Mouse (Mus musculus) liver, adult 2 months (tissue): Measurements from ENCODE around the gene Pgap3. TPM values are rescaled to one million over a fixed set of nuclear protein-coding genes. Genes with fewer than 3 reads are reported as not detected.

Source experiments
- DNase-seq: peaks from one replicate; pipeline ENCODE4 v3.0.0-alpha.2; 2011; ENCODE audit warnings: low read depth, low spot score; ENCODE audit errors: extremely low read depth
- H3K27ac ChIP-seq: fragments of 200-500 bp; replicated peaks from 2 replicates; pipeline ENCODE4 v1.5.1; 2012; ENCODE audit warnings: low read depth, mild to moderate bottlenecking, control low read depth, inconsistent platforms, low read length; ENCODE audit not compliant: insufficient read depth
- H3K27me3 ChIP-seq: fragments of 200-500 bp; 2 replicates; pipeline ENCODE4 v1.6.1; 2012; ENCODE audit warnings: mild to moderate bottlenecking, moderate library complexity, low read length, inconsistent platforms; ENCODE audit not compliant: control insufficient read depth, insufficient read depth
- H3K36me3 ChIP-seq: fragments of 200-500 bp; 2 replicates; pipeline ENCODE4 v1.6.1; 2012; ENCODE audit warnings: low read length, inconsistent platforms; ENCODE audit not compliant: control insufficient read depth, insufficient read depth
- H3K4me1 ChIP-seq: fragments of 200-500 bp; 2 replicates; pipeline ENCODE4 v1.6.1; 2011; ENCODE audit warnings: low read length; ENCODE audit not compliant: control insufficient read depth, insufficient read depth
- H3K4me3 ChIP-seq: fragments of 200-500 bp; 2 replicates; pipeline ENCODE4 v1.5.1; 2011; ENCODE audit warnings: low read depth, mild to moderate bottlenecking, control low read depth, low read length, moderate library complexity; ENCODE audit not compliant: insufficient read depth
- H3K79me2 ChIP-seq: fragments of 200-500 bp; 2 replicates; pipeline ENCODE4 v1.6.1; 2012; ENCODE audit warnings: inconsistent platforms, mild to moderate bottlenecking, low read length, moderate library complexity; ENCODE audit not compliant: control insufficient read depth, insufficient read depth
- H3K9ac ChIP-seq: fragments of 200-500 bp; 2 replicates; pipeline ENCODE4 v1.6.1; 2012; ENCODE audit warnings: low read depth, mild to moderate bottlenecking, control low read depth, inconsistent platforms, low read length
- CTCF ChIP-seq: fragments of 200-500 bp; IDR thresholded peaks from 2 replicates; pipeline ENCODE4 v1.5.1; 2011; ENCODE audit warnings: low read depth, low read length, control low read depth
- POLR2A ChIP-seq: fragments of 200-500 bp; IDR thresholded peaks from 2 replicates; pipeline ENCODE4 v1.6.1; 2011; ENCODE audit warnings: low read length, control low read depth; ENCODE audit not compliant: insufficient read depth; ENCODE audit errors: extremely low read depth
- WGBS: fragments of 180-500 bp; shearing (Covaris S2); methylation state at CpG from one replicate; pipeline ENCODE4 v1.1.7; 2018; 5-methylcytosine and 5-hydroxymethylcytosine counted together
- polyA plus RNA-seq: library from polyadenylated mRNA; depleted of rRNA; stranded (reverse); fragments of >200 nt; gene quantifications from 2 replicates; pipeline ENCODE4 v1.2.3, GENCODE M21; 2012
- total RNA-seq: library from RNA; depleted of rRNA; stranded (reverse); fragments of >200 nt; gene quantifications from 2 replicates; pipeline ENCODE4 v1.2.3, GENCODE M21; 2014

Gene Pgap3
- total and polyA plus RNA-seq, 2 experiments, result 0.37 to 5.0 TPM

- H3K79me2 ChIP-seq, result no peaks in the 10 kb centered on the region
- no peak overlapping the region for H3K27ac ChIP-seq
- H3K36me3 ChIP-seq, result no peaks in the 10 kb centered on the region
- H3K9ac ChIP-seq, result no peak overlapping the region
- DNase-seq, result no peak
- no peak for TF ChIP-seq POLR2A
- TF ChIP-seq CTCF, result no peak
- WGBS, result 91% methylated on average over 6 of the region's 6 CpGs
- no peak overlapping the region for H3K4me3 ChIP-seq
- 0 out of 2 replicates have a peak, but pooled peaks cover 3% of the 10 kb centered on the region for H3K4me1 ChIP-seq
- no peaks in the 10 kb centered on the region for H3K27me3 ChIP-seq
Measured at GRCm38 (mm10) chr11:98437441-98437840, 37.2 kb upstream of the Pgap3 start.

GRCm38 (mm10) chr11:98435723-98436122 is 35.4 kb upstream of the Pgap3 start:
- 98% methylated on average over 9 of the region's 9 CpGs for WGBS

GRCm38 (mm10) chr11:98431743-98432502 is 31.6 kb upstream of the Pgap3 start:
- Histone ChIP-seq H3K4me1 (no peaks in the 10 kb centered on the region), H3K79me2 (no peaks in the 10 kb centered on the region), H3K36me3 (no peaks in the 10 kb centered on the region), H3K27me3 (no peaks in the 10 kb centered on the region), H3K4me3 (no peak overlapping the region), H3K9ac (no peak overlapping the region), H3K27ac (no peak overlapping the region)
- 81% methylated on average over 9 of the region's 9 CpGs for WGBS
- no peak for TF ChIP-seq POLR2A
- no peak for TF ChIP-seq CTCF
- no peak for DNase-seq

More at GRCm38 (mm10) chr11:98435723-98436122, 35.4 kb upstream of the Pgap3 start:
- no peaks in the 10 kb centered on the region for H3K79me2 ChIP-seq
- no peaks in the 10 kb centered on the region for H3K27me3 ChIP-seq
- no peaks in the 10 kb centered on the region for H3K36me3 ChIP-seq
- no peak for DNase-seq
- H3K4me3 ChIP-seq, result no peak overlapping the region
- 0 out of 2 replicates have a peak, but pooled peaks cover 3% of the 10 kb centered on the region for H3K4me1 ChIP-seq
- H3K27ac ChIP-seq, result no peak overlapping the region
- TF ChIP-seq POLR2A (no peak), CTCF (no peak)
- H3K9ac ChIP-seq, result no peak overlapping the region

- H3K27me3 ChIP-seq, result no peaks in the 10 kb centered on the region
- H3K9ac ChIP-seq, result no peak overlapping the region
- H3K4me1 ChIP-seq, result no peaks in the 10 kb centered on the region
- H3K27ac ChIP-seq, result no peak overlapping the region
- H3K4me3 ChIP-seq, result no peak overlapping the region
- DNase-seq, result no peak
- 90% methylated on average over 5 of the region's 5 CpGs for WGBS
- no peaks in the 10 kb centered on the region for H3K79me2 ChIP-seq
- TF ChIP-seq POLR2A (no peak), CTCF (no peak)
- H3K36me3 ChIP-seq, result no peaks in the 10 kb centered on the region
Measured at GRCm38 (mm10) chr11:98428436-98428835, 28.1 kb upstream of the Pgap3 start.

- H3K27ac ChIP-seq, result no peak overlapping the region
- DNase-seq, result peak; percentile 15
- no peaks in the 10 kb centered on the region for H3K36me3 ChIP-seq
- H3K9ac ChIP-seq, result no peak overlapping the region
- TF ChIP-seq POLR2A, result no peak
- TF ChIP-seq CTCF, result no peak
- H3K79me2 ChIP-seq, result no peaks in the 10 kb centered on the region
- H3K27me3 ChIP-seq, result no peaks in the 10 kb centered on the region
- no peak overlapping the region for H3K4me3 ChIP-seq
- H3K4me1 ChIP-seq, result no peaks in the 10 kb centered on the region
- WGBS, result 64% methylated on average over 7 of the region's 7 CpGs
Measured at GRCm38 (mm10) chr11:98426592-98426991, 26.3 kb upstream of the Pgap3 start.

- TF ChIP-seq CTCF (no peak), POLR2A (no peak)
- Histone ChIP-seq H3K4me3 (no peak overlapping the region), H3K4me1 (no peaks in the 10 kb centered on the region), H3K79me2 (no peaks in the 10 kb centered on the region), H3K27ac (no peak overlapping the region), H3K9ac (no peak overlapping the region), H3K36me3 (no peaks in the 10 kb centered on the region), H3K27me3 (no peaks in the 10 kb centered on the region)
- no peak for DNase-seq
- WGBS, result 93% methylated on average over 10 of the region's 10 CpGs
Measured at GRCm38 (mm10) chr11:98418939-98419547, 18.8 kb upstream of the Pgap3 start.
